Mouse (Mus musculus): ENCODE measurements around the gene Mbtps1. TPM values are rescaled to one million over a fixed set of nuclear protein-coding genes. Genes with fewer than 3 reads are reported as not detected.

Mbtps1 gene
- polyA plus RNA-seq (2014; fragmentation: Nextera tagmentation; extraction: Ambion mirVana), result 40.4 and 59.5 TPM in 2 replicates

DNA sequence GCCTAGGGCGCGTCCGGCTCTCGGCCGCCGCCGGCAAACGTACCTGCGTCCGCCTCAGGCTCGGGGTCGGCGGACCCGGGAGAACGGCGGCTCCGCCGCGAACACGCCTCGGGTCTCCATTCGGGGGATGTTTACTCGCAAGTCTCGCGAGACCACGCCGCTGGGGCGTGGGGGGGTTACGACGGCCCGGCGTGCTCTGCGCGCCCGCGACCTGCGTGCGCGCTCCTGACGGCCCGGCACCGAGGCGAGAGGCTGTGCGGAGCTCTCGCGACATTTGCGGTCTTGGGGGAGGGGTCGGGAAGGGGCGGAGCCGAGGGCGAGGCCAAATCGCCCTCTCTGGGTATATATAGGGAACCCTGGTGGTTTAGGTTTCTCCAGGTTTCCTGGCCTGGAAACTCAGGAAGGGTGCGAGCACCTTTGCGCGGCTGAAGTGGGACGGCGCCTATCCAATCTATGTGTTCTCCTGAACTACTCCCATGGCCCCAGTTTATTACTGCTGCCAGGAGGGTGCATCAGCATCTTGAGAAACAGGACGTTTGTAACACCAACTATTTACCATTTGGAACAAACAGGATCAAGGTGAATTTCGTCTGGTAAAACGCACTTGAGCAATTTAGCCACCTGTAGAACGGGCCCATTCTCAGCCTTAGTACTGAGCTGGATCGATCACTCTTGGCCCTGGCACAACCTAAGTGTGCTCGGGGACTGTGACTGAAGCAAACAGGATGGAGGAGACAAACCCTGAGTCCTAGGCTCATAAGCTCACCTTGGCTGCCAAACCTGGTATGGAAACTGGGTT lies at the start of gene Mbtps1:
TSS of gene Mbtps1 (minus strand) at position 133 of the 799 bp plus-strand sequence.
- peak; percentile 97 for ATAC-seq (ENCODE audit: low FRiP score, low TSS enrichment)
- peak; percentile 100 for DNase-seq
- WGBS, result 6% methylated on average over 63 of the region's 63 CpGs
- Histone ChIP-seq H3K36me3 (ENCODE audit: control insufficient read depth, insufficient read depth, low read length) (peaks cover 24% of the 10 kb centered on the region), H3K4me2 (ENCODE audit: low read length) (peak within 1 kb of the TSS; percentile 89), H3K27ac (replicated peaks; ENCODE audit: low read depth, low read length) (peak within 1 kb of the TSS; percentile 95), H3K9me3 (ENCODE audit: control insufficient read depth, low read length) (no peaks in the 10 kb centered on the region), H3K4me3 (replicated peaks; ENCODE audit: low read depth, low read length) (peak within 1 kb of the TSS; percentile 72), H3K4me1 (ENCODE audit: control insufficient read depth, insufficient read depth, low read length) (peaks cover 8% of the 10 kb centered on the region), H3K9ac (replicated peaks; ENCODE audit: low read length) (peak within 1 kb of the TSS; percentile 86), H3K27me3 (ENCODE audit: control insufficient read depth, insufficient read depth, low read length) (no peaks in the 10 kb centered on the region)

DNA sequence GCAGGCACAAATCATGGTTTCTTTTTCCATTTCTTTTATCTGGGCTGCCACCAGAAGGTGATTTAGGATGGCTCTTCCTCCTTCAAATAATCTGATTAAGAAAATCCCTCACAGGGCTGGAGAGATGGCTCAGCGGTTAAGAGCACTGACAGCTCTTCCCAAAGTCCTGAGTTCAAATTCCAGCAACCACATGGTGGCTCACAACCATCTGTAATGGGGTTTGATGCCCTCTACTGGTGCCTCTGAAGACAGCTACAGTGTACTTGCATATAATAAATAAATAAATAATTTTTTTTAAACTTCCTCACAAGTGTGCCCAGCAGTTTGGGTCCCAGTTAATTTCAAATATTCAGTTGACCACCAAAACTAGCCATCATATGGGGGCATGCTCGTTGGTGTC lies 47.7 kb upstream of the Mbtps1 start:
- WGBS, result 86% methylated on average over 2 of the region's 2 CpGs
- Histone ChIP-seq H3K9me3 (ENCODE audit: control insufficient read depth, low read length) (no peaks in the 10 kb centered on the region), H3K27ac (replicated peaks; ENCODE audit: low read depth, low read length) (no peak overlapping the region), H3K4me3 (replicated peaks; ENCODE audit: low read depth, low read length) (no peak overlapping the region), H3K27me3 (ENCODE audit: control insufficient read depth, insufficient read depth, low read length) (no peaks in the 10 kb centered on the region), H3K36me3 (ENCODE audit: control insufficient read depth, insufficient read depth, low read length) (peaks cover 15% of the 10 kb centered on the region), H3K4me1 (ENCODE audit: control insufficient read depth, insufficient read depth, low read length) (peaks cover 9% of the 10 kb centered on the region), H3K4me2 (ENCODE audit: low read length) (no peak overlapping the region), H3K9ac (replicated peaks; ENCODE audit: low read length) (no peak overlapping the region)
- DNase-seq (peak; percentile 9), ATAC-seq (ENCODE audit: low FRiP score, low TSS enrichment) (no peak)

DNA sequence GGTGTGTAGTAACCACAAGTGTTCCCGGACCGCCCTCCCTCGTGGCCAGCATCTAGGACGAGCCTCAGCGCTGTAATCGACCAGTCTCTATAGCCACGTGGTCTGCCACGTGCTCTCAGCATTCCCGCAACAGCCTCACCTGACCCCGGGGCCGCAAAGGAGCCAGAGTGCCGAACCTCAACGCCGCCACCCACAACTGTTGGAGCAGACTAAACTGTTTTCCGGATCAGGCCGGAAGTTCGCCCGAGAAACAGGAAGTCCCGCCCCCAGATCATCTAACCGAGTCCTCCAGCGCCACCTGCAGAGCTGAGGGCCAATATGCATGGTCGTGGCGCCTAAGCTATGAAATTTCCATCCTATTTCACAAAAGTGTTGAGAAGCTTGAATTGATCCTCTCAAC lies 46.5 kb upstream of the Mbtps1 start, which contains the start of gene Taf1c:
TSS of gene Taf1c (minus strand) at position 227 of the 400 bp plus-strand sequence.
- 0 out of 2 replicates have a peak within 1 kb of the TSS, but pooled peaks have one; percentile 41 for H3K27ac ChIP-seq (replicated peaks; ENCODE audit: low read depth, low read length)
- H3K4me3 ChIP-seq (replicated peaks; ENCODE audit: low read depth, low read length), result peak within 1 kb of the TSS; percentile 75
- H3K9me3 ChIP-seq (ENCODE audit: control insufficient read depth, low read length), result no peaks in the 10 kb centered on the region
- peaks cover 28% of the 10 kb centered on the region for H3K36me3 ChIP-seq (ENCODE audit: control insufficient read depth, insufficient read depth, low read length)
- WGBS, result under 1% methylated on average over 23 of the region's 23 CpGs
- DNase-seq (peak; percentile 98), ATAC-seq (ENCODE audit: low FRiP score, low TSS enrichment) (peak; percentile 72; the same call in 1 of the 2 replicates)
- no peaks in the 10 kb centered on the region for H3K27me3 ChIP-seq (ENCODE audit: control insufficient read depth, insufficient read depth, low read length)
- H3K4me1 ChIP-seq (ENCODE audit: control insufficient read depth, insufficient read depth, low read length), result peaks cover 9% of the 10 kb centered on the region
- peak within 1 kb of the TSS; percentile 89 for H3K4me2 ChIP-seq (ENCODE audit: low read length)
- H3K9ac ChIP-seq (replicated peaks; ENCODE audit: low read length), result peak within 1 kb of the TSS; percentile 76

DNA sequence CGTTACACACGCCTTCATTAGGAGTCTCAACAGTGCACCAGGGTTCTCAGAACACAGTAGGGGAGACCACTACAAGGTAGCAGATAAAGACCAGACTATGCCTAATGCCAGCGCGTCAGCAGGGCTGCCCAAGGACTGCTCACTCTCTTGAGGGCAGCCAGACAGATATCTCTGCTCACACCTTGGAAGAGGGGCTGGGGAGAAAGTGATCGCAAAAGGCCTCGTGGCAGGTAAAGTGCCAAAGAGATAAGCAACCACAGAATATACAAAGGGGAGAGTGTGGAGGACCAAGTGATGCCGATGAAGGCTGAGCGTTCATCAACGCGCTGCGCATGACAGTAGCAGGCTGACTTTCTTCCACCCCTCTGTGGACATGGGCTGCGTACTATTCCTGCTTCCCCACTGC lies 45.9 kb upstream of the Mbtps1 start:
- DNase-seq (no peak), ATAC-seq (ENCODE audit: low FRiP score, low TSS enrichment) (no peak)
- Histone ChIP-seq H3K9me3 (ENCODE audit: control insufficient read depth, low read length) (no peaks in the 10 kb centered on the region), H3K4me3 (replicated peaks; ENCODE audit: low read depth, low read length) (peak overlapping the region; percentile 75), H3K9ac (replicated peaks; ENCODE audit: low read length) (peak overlapping the region; percentile 76), H3K36me3 (ENCODE audit: control insufficient read depth, insufficient read depth, low read length) (peaks cover 34% of the 10 kb centered on the region), H3K27ac (replicated peaks; ENCODE audit: low read depth, low read length) (no peak overlapping the region), H3K4me2 (ENCODE audit: low read length) (peak overlapping the region; percentile 89), H3K4me1 (ENCODE audit: control insufficient read depth, insufficient read depth, low read length) (peaks cover 9% of the 10 kb centered on the region), H3K27me3 (ENCODE audit: control insufficient read depth, insufficient read depth, low read length) (no peaks in the 10 kb centered on the region)
- WGBS, result 46% methylated on average over 12 of the region's 12 CpGs

DNA sequence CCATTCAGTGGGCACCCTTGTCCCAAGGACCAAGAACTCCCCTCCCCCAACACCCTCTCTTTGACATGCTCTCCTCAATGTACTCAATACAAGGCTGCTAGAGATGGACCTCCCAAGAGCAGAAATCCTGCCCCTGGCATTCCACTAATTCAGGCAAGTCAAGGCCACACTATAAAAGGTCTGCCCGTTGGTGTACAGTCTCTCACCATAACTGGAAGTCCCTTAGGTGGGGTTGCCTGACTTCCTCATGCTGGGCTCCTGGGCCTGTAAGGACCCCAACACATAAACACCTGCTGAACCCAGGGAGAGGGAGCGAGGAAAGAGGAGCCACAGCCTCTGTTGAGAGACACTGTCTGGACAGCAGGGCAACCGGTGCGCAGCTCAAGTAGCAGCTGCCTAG lies 45.2 kb upstream of the Mbtps1 start:
- Histone ChIP-seq H3K4me1 (ENCODE audit: control insufficient read depth, insufficient read depth, low read length) (peaks cover 9% of the 10 kb centered on the region), H3K27me3 (ENCODE audit: control insufficient read depth, insufficient read depth, low read length) (no peaks in the 10 kb centered on the region), H3K4me3 (replicated peaks; ENCODE audit: low read depth, low read length) (peak overlapping the region; percentile 75; the same call in 1 of the 2 replicates), H3K36me3 (ENCODE audit: control insufficient read depth, insufficient read depth, low read length) (peaks cover 40% of the 10 kb centered on the region), H3K9me3 (ENCODE audit: control insufficient read depth, low read length) (no peaks in the 10 kb centered on the region), H3K9ac (replicated peaks; ENCODE audit: low read length) (peak overlapping the region; percentile 76), H3K27ac (replicated peaks; ENCODE audit: low read depth, low read length) (no peak overlapping the region), H3K4me2 (ENCODE audit: low read length) (peak overlapping the region; percentile 89)
- WGBS, result 92% methylated on average over 4 of the region's 4 CpGs
- no peak for DNase-seq
- no peak for ATAC-seq (ENCODE audit: low FRiP score, low TSS enrichment)

DNA sequence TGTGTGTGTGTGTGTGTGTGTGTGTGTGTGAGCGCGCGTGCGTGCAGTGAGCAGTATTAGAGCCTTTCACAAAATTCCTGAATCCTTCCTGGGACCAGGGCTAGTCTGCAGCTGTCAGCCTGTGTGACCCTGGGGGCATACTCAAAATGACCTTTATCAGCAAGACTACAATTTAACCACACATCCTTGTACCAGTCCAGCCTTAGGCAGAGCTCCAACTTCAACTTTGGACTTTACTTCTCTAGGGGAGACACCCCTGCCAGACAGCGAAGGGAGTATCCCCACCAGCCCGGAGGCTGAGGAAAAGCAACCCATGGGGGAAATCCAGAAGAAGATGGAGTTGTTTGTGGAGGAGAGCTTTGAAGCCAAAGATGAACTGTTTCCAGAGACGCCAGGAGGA lies 32.9 kb upstream of the Mbtps1 start:
- Histone ChIP-seq H3K4me2 (ENCODE audit: low read length) (no peak overlapping the region), H3K9ac (replicated peaks; ENCODE audit: low read length) (no peak overlapping the region), H3K4me3 (replicated peaks; ENCODE audit: low read depth, low read length) (no peak overlapping the region), H3K27ac (replicated peaks; ENCODE audit: low read depth, low read length) (no peak overlapping the region), H3K4me1 (ENCODE audit: control insufficient read depth, insufficient read depth, low read length) (no peaks in the 10 kb centered on the region), H3K9me3 (ENCODE audit: control insufficient read depth, low read length) (no peaks in the 10 kb centered on the region), H3K27me3 (ENCODE audit: control insufficient read depth, insufficient read depth, low read length) (no peaks in the 10 kb centered on the region), H3K36me3 (ENCODE audit: control insufficient read depth, insufficient read depth, low read length) (peaks cover 6% of the 10 kb centered on the region; the same call in 1 of the 2 replicates)
- DNase-seq (no peak), ATAC-seq (ENCODE audit: low FRiP score, low TSS enrichment) (no peak)
- WGBS, result 89% methylated on average over 7 of the region's 7 CpGs

DNA sequence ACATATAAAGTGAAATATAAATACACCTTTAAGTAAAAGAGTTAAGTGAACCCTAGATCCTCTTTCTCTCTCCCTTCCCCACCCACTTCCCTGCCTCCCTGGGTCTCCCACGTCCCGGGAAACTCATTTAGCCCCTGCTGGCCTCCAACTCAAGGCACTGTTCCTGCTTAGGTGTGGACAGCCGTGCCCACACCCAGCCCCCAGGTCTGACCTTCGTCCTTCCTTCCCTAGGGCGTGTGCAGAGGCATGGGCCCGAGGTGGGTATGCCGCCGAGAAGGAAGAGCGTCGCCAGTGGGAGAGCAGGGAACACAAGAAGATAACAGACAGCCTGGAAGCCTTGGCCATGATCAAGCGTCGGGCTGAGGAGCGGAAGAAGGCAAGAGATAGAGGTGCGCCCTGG lies 31.8 kb upstream of the Mbtps1 start:
- no peaks in the 10 kb centered on the region for H3K9me3 ChIP-seq (ENCODE audit: control insufficient read depth, low read length)
- no peaks in the 10 kb centered on the region for H3K27me3 ChIP-seq (ENCODE audit: control insufficient read depth, insufficient read depth, low read length)
- WGBS, result 87% methylated on average over 14 of the region's 14 CpGs
- DNase-seq (no peak), ATAC-seq (ENCODE audit: low FRiP score, low TSS enrichment) (no peak)
- no peaks in the 10 kb centered on the region for H3K4me1 ChIP-seq (ENCODE audit: control insufficient read depth, insufficient read depth, low read length)
- H3K36me3 ChIP-seq (ENCODE audit: control insufficient read depth, insufficient read depth, low read length), result no peaks in the 10 kb centered on the region
- no peak overlapping the region for H3K27ac ChIP-seq (replicated peaks; ENCODE audit: low read depth, low read length)
- no peak overlapping the region for H3K4me2 ChIP-seq (ENCODE audit: low read length)
- H3K9ac ChIP-seq (replicated peaks; ENCODE audit: low read length), result no peak overlapping the region
- H3K4me3 ChIP-seq (replicated peaks; ENCODE audit: low read depth, low read length), result no peak overlapping the region

DNA sequence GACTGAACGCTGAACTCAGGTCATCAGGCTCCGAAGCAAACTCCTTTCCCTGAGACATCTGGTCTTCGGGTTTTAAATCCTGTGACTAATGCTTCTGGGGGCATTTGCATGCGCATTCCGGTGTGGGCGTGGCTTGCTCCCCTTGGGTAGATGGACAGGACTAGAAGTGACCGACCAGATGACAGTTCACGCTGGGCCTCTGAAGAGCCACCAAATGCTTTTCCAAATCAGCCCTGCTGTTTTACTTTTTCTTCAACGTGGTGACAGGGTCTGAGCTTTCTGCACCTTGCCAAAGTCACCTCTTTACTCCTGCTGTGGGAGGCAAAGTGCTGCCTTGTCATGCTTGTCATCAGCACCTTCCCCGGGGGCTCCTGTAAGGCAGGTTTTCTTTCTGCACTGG lies 30.3 kb upstream of the Mbtps1 start:
- Histone ChIP-seq H3K4me2 (ENCODE audit: low read length) (no peak overlapping the region), H3K4me1 (ENCODE audit: control insufficient read depth, insufficient read depth, low read length) (no peaks in the 10 kb centered on the region), H3K4me3 (replicated peaks; ENCODE audit: low read depth, low read length) (no peak overlapping the region), H3K36me3 (ENCODE audit: control insufficient read depth, insufficient read depth, low read length) (no peaks in the 10 kb centered on the region), H3K9ac (replicated peaks; ENCODE audit: low read length) (no peak overlapping the region), H3K27ac (replicated peaks; ENCODE audit: low read depth, low read length) (no peak overlapping the region), H3K27me3 (ENCODE audit: control insufficient read depth, insufficient read depth, low read length) (no peaks in the 10 kb centered on the region), H3K9me3 (ENCODE audit: control insufficient read depth, low read length) (no peaks in the 10 kb centered on the region)
- 15% methylated on average over 10 of the region's 10 CpGs for WGBS
- DNase-seq (peak; percentile 25), ATAC-seq (ENCODE audit: low FRiP score, low TSS enrichment) (no peak)

DNA sequence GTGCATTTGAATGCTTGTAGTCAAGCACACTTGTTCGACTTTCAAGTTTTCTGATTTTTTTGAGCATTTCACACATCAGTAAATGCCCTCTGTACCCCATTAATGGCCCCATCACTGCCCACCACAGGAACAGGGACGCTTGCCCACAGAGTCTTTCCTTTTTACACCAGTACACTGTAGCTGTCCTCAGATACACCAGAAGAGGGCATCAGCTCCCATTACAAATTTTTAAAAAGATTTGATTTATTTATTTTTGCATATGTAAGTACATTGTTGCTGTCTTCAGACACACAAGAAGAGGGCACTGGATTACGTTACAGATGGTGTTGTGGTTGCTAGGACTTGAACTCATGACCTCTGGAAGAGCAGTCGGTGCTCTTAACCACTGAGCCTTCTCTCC lies 29.8 kb upstream of the Mbtps1 start:
- no peak for DNase-seq
- H3K9ac ChIP-seq (replicated peaks; ENCODE audit: low read length), result no peak overlapping the region
- WGBS, result 67% methylated on average over 4 of the region's 4 CpGs
- no peaks in the 10 kb centered on the region for H3K36me3 ChIP-seq (ENCODE audit: control insufficient read depth, insufficient read depth, low read length)
- no peaks in the 10 kb centered on the region for H3K27me3 ChIP-seq (ENCODE audit: control insufficient read depth, insufficient read depth, low read length)
- H3K4me3 ChIP-seq (replicated peaks; ENCODE audit: low read depth, low read length), result no peak overlapping the region
- H3K27ac ChIP-seq (replicated peaks; ENCODE audit: low read depth, low read length), result no peak overlapping the region
- H3K9me3 ChIP-seq (ENCODE audit: control insufficient read depth, low read length), result no peaks in the 10 kb centered on the region
- no peaks in the 10 kb centered on the region for H3K4me1 ChIP-seq (ENCODE audit: control insufficient read depth, insufficient read depth, low read length)
- H3K4me2 ChIP-seq (ENCODE audit: low read length), result no peak overlapping the region
- no peak for ATAC-seq (ENCODE audit: low FRiP score, low TSS enrichment)

All from midbrain, embryonic 14.5 days (tissue).